Mouse (Mus musculus) ovary, adult 18-20 months (tissue): Measurements from ENCODE around the gene Tmem136.

Experiments
- DNase-seq: peaks from one replicate; pipeline ENCODE4 v3.0.0; 2022; ENCODE audit warnings: low spot score, mixed read lengths

Tmem136 gene

DNA sequence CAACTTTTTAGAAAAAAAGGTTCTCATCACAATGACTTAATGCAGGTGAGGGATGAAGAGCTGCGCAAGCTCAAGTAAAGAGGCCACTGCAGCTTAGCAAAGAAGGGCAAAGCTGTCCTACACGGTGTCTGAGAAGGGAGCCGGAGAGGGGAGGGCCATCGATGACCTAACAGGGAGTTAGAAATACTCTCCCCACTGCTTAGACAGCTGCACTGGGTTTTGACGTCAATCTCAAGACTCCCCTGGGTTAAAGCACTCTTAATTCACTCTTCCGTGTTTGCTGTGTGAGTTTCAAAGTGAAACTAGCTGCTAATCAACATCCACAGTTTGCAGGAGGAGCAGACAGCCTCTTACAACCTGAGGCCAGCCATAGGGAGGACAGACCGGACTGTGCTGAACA is 40.2 kb downstream of the Tmem136 start:
- no peak for DNase-seq

DNA sequence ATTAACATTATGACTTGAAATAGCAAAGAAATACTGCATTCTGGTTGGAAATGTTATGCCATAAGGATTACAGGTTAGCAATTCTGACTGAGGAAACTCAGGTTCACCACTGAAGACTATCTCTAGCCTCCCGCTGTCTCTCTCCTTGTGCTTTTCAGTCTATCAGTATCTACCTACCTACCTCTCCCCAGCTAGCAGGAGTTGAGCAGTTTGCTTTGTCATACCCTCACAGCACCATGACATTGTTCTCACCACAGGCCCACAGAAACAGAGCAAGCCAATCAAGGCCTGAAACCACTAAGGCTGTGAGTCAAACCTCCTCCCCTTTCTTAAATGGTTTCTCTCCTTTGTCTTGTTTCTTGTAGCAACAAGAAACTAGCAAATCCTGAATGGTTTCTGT is 41.8 kb downstream of the Tmem136 start:
- no peak for DNase-seq

DNA sequence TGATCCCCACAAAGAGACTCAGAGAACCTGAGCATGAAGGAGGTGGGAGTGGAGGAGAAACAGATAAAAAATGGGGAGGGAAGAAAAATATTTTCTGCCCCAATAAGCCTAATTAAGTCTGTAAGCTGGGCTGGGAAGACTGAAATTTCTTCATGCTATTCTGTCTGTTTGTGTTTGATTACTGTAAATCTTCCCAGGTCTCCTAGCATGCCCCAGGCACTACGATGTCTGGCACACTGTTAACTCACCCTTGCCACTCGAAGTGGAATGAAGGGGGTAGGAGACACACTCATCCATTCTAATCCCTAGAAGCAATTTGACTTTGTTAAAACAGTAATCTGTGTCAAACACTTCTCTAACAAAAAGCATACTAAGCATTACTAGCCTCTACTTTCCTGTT is 44.6 kb downstream of the Tmem136 start:
- DNase-seq, result no peak

DNA sequence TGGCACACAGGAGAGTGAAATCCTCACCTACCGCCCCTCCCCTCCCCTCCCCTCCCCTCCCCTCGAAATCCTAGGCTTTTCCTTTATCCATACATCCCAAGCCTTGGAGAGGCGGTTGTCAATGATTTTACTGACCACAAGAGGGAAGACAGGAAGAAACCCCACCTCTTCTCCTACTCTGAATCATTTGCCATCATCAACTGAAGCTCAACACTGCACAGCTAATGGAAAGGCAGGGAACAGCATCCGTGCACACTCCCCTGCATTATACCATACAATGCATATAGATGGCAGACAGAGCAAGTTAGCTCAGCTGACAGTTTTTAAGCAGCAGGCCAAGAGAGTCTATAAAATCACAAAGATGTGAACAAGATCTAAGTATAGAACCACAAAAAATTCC is 45.2 kb downstream of the Tmem136 start:
- no peak for DNase-seq

DNA sequence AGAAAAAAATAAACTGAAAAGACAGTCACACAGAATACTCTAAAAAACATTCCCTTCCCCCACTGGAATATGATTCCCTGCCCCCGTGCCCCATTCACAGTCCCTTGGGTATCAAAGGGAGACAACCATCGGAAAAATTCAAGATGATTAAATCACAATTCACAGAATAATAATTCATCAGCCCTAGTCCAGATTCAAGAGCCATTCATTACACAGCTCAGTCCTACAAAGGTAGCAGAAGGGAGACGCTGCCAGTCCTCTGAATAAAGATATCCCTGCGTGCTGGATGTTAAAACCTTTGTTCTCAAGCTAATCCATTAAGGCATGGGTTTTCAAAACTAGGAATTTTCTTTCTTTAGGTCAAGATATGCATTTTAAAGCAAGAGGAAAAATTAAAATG is 45.8 kb downstream of the Tmem136 start:
- no peak for DNase-seq

DNA sequence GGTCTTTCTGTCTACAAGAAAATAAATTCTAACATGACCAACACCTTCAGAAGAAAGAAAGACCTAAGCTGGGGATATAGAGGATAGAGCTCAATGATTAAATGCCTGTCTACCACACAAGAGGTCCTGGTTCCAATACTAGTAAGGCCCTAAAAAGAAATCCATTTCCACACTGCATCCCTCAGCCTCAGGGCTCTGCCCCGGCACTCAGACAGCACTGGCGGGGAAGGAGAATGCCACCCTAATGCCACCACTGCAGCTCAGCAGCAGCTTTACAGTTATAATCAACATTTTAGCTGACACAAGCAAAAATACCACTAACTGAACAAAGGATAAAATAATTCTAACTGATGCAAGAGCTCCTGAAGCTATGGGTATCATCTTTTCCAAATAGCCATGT is 46.2 kb downstream of the Tmem136 start:
- no peak for DNase-seq

DNA sequence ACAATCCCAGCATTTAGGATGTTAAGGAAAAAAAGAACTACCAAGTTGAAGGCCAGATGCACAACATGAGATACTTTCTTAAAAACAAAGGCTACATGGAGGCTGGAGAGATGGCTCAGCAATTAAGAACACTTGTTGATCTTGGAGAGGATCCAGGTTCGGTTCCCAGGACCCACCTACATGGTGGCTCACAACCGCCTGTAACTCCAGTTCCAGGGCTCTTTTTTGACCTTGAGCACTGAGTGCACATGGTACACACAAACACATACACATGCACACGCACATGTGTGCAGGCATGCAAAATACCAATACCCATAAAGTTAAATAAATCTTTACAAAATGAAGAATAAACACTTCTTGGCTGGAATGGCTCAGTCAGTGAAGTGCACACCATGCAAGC is 48.5 kb downstream of the Tmem136 start:
- DNase-seq, result no peak

DNA sequence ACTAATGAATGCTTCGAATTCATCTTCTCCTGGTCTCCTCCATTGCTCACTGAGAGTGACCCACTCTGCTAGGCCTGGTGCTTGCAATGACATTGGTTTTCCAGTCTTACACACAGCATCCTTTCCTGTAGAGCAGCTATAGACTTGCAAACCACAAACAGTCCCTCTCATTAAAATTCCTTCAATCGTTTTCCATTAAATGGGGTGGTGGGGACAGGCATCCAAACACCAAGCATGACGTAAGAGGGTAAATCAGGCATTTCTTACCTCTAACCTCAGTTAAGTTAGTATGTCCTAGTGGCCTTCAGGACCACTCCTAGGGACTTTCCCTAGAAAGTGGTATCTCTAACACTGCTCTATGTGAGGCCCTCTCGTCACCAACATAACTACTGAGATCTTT is 51.1 kb downstream of the Tmem136 start:
- DNase-seq, result no peak

DNA sequence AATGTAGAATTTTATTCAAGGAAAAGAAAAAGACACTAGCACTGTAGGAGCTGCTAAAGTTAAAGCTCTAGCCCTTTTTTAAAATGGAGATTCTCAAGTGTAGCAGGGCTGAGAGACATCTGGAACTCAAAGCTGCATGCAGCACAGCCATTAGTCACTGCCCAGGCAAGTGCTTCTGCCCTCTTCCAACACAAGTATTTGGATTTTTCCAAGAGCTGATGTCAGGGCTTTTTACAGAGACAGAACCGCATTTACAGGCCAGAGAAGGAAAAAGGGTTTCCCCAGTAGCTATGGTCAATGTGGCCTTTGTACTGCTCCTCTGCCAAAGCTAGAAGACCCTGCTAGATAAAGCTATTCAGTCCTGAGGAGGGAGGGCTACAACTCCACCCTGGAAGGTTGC is 54.8 kb downstream of the Tmem136 start:
- DNase-seq, result no peak
